Mouse (Mus musculus) megakaryocyte, adult 5-6 weeks (primary cell): ENCODE results near the gene Gm49336. TPM values are rescaled to one million over a fixed set of nuclear protein-coding genes. Genes with fewer than 3 reads are reported as not detected.

Source experiments
- ATAC-seq: 2 replicates; pipeline ENCODE4 v1.8.0; 2016; ENCODE audit warnings: mild to moderate bottlenecking, inconsistent platforms; ENCODE audit not compliant: poor library complexity, severe bottlenecking
- total RNA-seq, 2 experiments: library from RNA; stranded (forward) in 1 of 2; stranded (reverse) in 1 of 2; fragments of 153-499, 151-499 nt in 1 of 2; fragments of 221-1000, 200-1000 nt in 1 of 2; gene quantifications; 2 replicates each; pipeline versions ENCODE4 v1.2.3 to v1.2.4; 2015 to 2017

The Gm49336 gene
- total RNA-seq, 2 experiments from 2014 or later, result 55.8 to 68.7 TPM

DNA sequence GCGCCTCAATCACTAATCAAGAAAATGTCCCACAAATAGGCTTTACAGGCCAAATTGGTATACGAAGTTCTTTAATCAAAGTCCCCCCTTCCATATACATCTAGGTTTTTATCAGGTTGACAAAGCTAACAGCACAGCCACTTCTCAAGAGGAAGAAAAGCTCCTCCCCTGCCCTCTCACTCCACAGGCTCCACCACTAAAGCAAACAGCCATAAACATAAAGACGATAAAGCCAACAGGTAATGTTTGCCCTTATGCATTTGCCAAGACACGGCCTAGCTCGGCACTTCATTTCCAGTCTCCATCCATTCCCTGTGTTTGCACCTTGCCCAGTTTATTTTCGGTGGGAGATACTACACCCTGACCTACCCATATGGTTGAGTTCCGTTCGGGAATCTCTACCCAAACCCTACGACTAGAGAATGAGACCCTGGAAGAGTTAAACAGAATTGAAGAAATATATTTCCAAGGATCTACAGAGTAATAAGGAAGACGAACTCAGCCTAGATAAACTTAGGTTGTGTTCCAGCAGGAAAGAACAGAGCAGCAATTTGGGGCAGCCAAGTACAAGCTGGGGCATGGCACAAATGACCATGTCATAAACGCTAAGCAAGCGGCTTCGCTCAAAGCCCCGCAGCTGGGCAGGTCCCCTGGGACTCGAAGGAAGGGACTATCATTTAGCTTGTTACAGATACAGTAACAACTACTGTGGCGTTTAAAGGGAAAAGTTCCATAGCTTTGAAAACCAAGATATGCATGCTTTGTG lies 80.3 kb downstream of the Gm49336 start:
- ATAC-seq, result no peak

DNA sequence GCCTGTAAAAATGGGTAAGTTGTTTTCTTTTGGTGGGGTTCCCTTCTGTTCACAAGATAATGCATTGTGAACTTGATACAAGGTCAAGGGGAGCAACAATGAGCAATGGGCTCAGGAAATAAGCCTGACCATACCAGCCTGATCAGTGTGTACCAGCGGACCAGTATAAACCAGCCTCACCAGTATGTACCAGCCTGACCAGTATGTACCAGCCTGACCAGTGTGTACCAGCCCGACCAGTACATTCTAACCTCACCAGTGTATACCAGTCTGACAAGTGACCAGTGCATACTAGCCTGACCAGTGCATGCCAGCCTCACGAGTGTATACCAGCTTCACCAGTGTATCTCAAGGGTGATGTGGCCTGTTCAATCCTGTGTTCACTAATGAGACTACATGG lies 87.9 kb downstream of the Gm49336 start:
- no peak for ATAC-seq

Other genes starting within 250 kb of the Gm49336 start
- 0.20 and 0.41 TPM in 2 replicates for gene Atp8a2, start 54.3 kb downstream of the Gm49336 start, total RNA-seq (2015)
- gene Atp8a2, start 54.3 kb downstream of the Gm49336 start, total RNA-seq (2017), result 0.51 and 2.4 TPM in 2 replicates
- gene Nupl1, start 76 bp downstream of the Gm49336 start, total RNA-seq (2015), result not detected in 2 replicates
- not detected in 2 replicates for gene Nupl1, start 76 bp downstream of the Gm49336 start, total RNA-seq (2017)
- 72.7 and 90.5 TPM in 2 replicates for gene Mtmr6, start 13.7 kb upstream of the Gm49336 start, total RNA-seq (2015)
- gene Mtmr6, start 13.7 kb upstream of the Gm49336 start, total RNA-seq (2017), result 111 and 119 TPM in 2 replicates
- gene Amer2, start 121.8 kb upstream of the Gm49336 start, total RNA-seq (2015), result 2.9 and 4.4 TPM in 2 replicates
- gene Amer2, start 121.8 kb upstream of the Gm49336 start, total RNA-seq (2017), result 1.9 and 2.4 TPM in 2 replicates